ENCODE assay signal across 16 mouse cellular contexts in the genomic region with DNA sequence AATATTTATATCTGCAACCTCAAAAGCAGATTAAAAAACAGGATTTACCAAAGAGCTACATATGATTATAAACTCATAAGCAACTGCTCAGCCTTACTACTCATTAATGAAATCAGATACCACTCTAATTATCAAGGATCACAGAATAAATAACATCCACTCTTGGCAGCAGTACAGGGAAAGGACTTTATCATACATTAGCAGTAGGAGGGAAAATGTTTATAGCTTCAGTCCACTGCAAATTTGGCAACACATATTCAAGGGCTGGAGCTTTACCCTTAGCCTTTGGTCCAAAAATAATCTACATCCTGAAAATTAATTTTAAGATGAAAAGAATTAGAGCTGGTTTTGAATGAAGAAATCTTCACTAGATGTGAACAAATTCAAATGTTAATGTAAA.
"Had no signal": no experiment of that assay in that cellular context is flagged by ENCODE, and none has a peak within 500 bp of the region (broad histone marks: within the 10 kb centered on the region; RNA-seq: fewer than 3 reads in every experiment).

No protein-coding gene starts in this region.

- ATAC-seq: liver, postnatal 0 days; lung, postnatal 0 days; midbrain, embryonic 13.5 days; midbrain, embryonic 15.5 days had no signal

- H3K27me3 ChIP-seq: liver, embryonic 15.5 days; megakaryocyte, embryonic 14.5 days; midbrain, embryonic 13.5 days; midbrain, embryonic 15.5 days; neural tube, embryonic 12.5 days; stomach, embryonic 15.5 days had no signal

- H3K9me3 ChIP-seq: liver, embryonic 15.5 days; megakaryocyte, embryonic 14.5 days; midbrain, embryonic 13.5 days; midbrain, embryonic 15.5 days; neural tube, embryonic 12.5 days; stomach, embryonic 15.5 days had no signal

- H3K36me3 ChIP-seq: liver, embryonic 15.5 days; midbrain, embryonic 13.5 days; midbrain, embryonic 15.5 days; neural tube, embryonic 12.5 days; stomach, embryonic 15.5 days had no signal

- H3K4me3 ChIP-seq: liver, embryonic 15.5 days; megakaryocyte, embryonic 14.5 days; midbrain, embryonic 13.5 days; midbrain, embryonic 15.5 days; neural tube, embryonic 12.5 days; stomach, embryonic 15.5 days had no signal

- H3K27ac ChIP-seq: liver, embryonic 15.5 days; macrophage; midbrain, embryonic 13.5 days; midbrain, embryonic 15.5 days; neural tube, embryonic 12.5 days; stomach, embryonic 15.5 days; stomach, postnatal 0 days had no signal

- H3K9ac ChIP-seq: liver, embryonic 15.5 days; liver, postnatal 0 days; midbrain, embryonic 13.5 days; midbrain, embryonic 15.5 days; neural tube, embryonic 12.5 days; stomach, embryonic 15.5 days had no signal

- H3K4me2 ChIP-seq: liver, embryonic 15.5 days; midbrain, embryonic 11.5 days; midbrain, embryonic 13.5 days; midbrain, embryonic 15.5 days; neural tube, embryonic 12.5 days; stomach, embryonic 15.5 days had no signal

- DNase-seq: liver, postnatal 0 days; lung, postnatal 14 days; right cerebral cortex, postnatal 14 days; thymus, adult 2 months; thymus, postnatal 25 days; thymus, postnatal 4 days had no signal

- H3K4me1 ChIP-seq: liver, embryonic 15.5 days; megakaryocyte, embryonic 14.5 days; midbrain, embryonic 13.5 days; midbrain, embryonic 15.5 days; stomach, embryonic 15.5 days had no signal
